Mouse (Mus musculus) heart, embryonic 15.5 days (tissue): ENCODE results near the gene AC124502.3. TPM values are rescaled to one million over a fixed set of nuclear protein-coding genes. Genes with fewer than 3 reads are reported as not detected.

Experiments
- ATAC-seq: fragments of 200-750 bp; cut with Nextera tagmentation; replicated peaks from 2 replicates; pipeline ENCODE4 v1.8.0; 2017; ENCODE audit warnings: low read depth, moderate TSS enrichment; ENCODE audit not compliant: insufficient number of reproducible peaks, insufficient read depth, low FRiP score
- H3K27ac ChIP-seq: fragments of 300-500 bp; sonication (generic); 2 replicates; pipeline ENCODE4 v1.5.1; 2015; ENCODE audit warnings: mild to moderate bottlenecking, inconsistent platforms
- H3K27me3 ChIP-seq: fragments of 300-500 bp; sonication (generic); 2 replicates; pipeline ENCODE4 v1.6.1; 2015; ENCODE audit warnings: inconsistent platforms
- H3K36me3 ChIP-seq: fragments of 300-500 bp; sonication (generic); 2 replicates; pipeline ENCODE4 v1.6.1; 2015; ENCODE audit warnings: mild to moderate bottlenecking, inconsistent platforms
- H3K4me1 ChIP-seq: fragments of 300-500 bp; sonication (generic); replicated peaks from 2 replicates; pipeline ENCODE4 v1.6.1; 2015; ENCODE audit warnings: inconsistent platforms
- H3K4me2 ChIP-seq: fragments of 300-500 bp; sonication (generic); 2 replicates; pipeline ENCODE4 v1.6.1; 2015; ENCODE audit warnings: inconsistent platforms, mild to moderate bottlenecking, moderate library complexity
- H3K4me3 ChIP-seq: fragments of 300-500 bp; sonication (generic); 2 replicates; pipeline ENCODE4 v1.5.1; 2015; ENCODE audit warnings: mild to moderate bottlenecking, inconsistent platforms
- H3K9ac ChIP-seq: fragments of 300-500 bp; sonication (generic); 2 replicates; pipeline ENCODE4 v1.6.1; 2015; ENCODE audit warnings: mild to moderate bottlenecking, inconsistent platforms
- H3K9me3 ChIP-seq: fragments of 300-500 bp; sonication (generic); replicated peaks from 2 replicates; pipeline ENCODE4 v1.6.1; 2016; ENCODE audit warnings: inconsistent platforms
- WGBS: fragments of 180-500 bp; shearing (Covaris S2); methylation state at CpG from one replicate; pipeline ENCODE4 v1.1.7; 2015; ENCODE audit warnings: mixed read lengths; 5-methylcytosine and 5-hydroxymethylcytosine counted together
- polyA plus RNA-seq: library from polyadenylated mRNA; unstranded; fragments of >200 nt; fragmentation: Nextera tagmentation; extraction: Ambion mirVana; gene quantifications from 2 replicates; pipeline ENCODE4 v1.2.1, GENCODE M21; 2015

AC124502.3 gene
- polyA plus RNA-seq, 1 experiment from 2014 or later: 1.4 TPM

DNA sequence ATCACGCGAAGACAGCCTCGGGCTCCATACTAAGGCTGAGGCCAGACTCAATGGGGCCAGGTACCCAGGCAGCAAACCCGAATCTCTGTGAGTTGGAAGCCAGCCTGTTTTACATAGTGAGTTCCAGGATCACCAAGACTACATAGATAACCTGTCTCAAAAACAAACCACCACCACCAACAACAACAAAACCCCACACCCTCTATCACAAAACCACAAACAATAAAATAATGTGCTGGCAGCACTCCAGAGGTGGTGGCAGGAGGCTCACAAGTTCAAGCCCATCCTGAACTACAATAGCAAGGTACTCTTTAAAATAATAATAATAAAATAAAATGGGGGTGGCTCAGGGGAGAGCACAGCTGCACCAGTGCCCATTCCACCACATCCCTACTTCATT lies 2.1 kb upstream of the AC124502.3 start:
- H3K4me2 ChIP-seq: no peak overlapping the region
- H3K27ac ChIP-seq: no peak overlapping the region
- H3K36me3 ChIP-seq: 0 out of 2 replicates have a peak, but pooled peaks cover under 1% of the 10 kb centered on the region
- ATAC-seq: no peak
- peaks cover 29% of the 10 kb centered on the region for H3K4me1 ChIP-seq
- H3K4me3 ChIP-seq: no peak overlapping the region
- no peak overlapping the region for H3K9ac ChIP-seq
- H3K27me3 ChIP-seq: no peaks in the 10 kb centered on the region
- 79% methylated on average over 4 of the region's 4 CpGs for WGBS
- no peaks in the 10 kb centered on the region for H3K9me3 ChIP-seq

DNA sequence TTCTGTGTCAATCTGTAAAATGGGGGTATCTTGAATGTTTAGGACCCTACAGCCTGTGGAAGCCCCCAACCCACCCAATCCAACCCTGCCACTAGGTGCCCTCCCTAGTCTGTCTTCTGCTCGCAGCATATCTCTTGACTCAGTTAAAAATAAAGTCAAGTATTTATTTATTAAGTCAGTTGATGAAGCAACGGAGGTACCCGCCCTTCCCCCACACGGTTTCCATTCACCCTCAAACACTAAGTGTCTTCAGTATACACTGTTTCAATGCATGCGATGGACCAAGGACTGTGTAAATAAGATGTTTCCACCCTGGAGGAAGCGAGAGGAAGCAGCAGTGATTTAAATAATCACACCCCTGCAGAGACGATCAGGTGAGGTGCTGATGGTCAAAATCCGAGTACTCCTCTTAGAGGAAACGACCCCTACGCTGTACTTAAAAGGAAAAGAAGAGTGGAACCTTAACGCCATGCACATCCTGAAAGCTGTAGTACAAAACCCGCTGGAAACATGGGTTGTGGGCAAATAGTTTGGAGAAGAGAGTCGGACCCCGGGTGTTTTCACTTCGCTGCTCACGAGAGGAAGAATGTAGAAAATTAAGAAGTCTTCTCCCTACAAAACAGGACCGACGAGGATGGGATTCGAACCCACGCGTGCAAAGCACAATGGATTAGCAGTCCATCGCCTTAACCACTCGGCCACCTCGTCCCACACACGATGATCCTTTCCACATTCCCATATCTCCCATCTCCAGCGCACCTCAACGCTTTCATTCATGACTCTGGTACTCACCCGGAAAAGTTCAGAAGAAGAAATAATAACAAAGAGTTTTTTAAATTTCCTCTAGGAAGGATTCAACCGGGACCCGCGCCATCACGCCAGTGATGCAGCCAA lies 766 bp upstream of the AC124502.3 start:
- Histone ChIP-seq H3K36me3 (no peaks in the 10 kb centered on the region), H3K4me1 (peaks cover 36% of the 10 kb centered on the region), H3K4me2 (peak overlapping the region; percentile 98), H3K27ac (peak overlapping the region; percentile 77), H3K9ac (peak overlapping the region; percentile 94), H3K27me3 (no peaks in the 10 kb centered on the region), H3K9me3 (no peaks in the 10 kb centered on the region), H3K4me3 (peak overlapping the region; percentile 84)
- WGBS: 3% methylated on average over 32 of the region's 32 CpGs
- peak; percentile 24; the same call in 1 of the 2 replicates for ATAC-seq

GRCm38 (mm10) chr19:5039301-5040114 lies 817 bp downstream of the AC124502.3 start:
- WGBS: 14% methylated on average over 41 of the region's 41 CpGs
- Histone ChIP-seq H3K27ac (no peak overlapping the region), H3K4me2 (peak overlapping the region; percentile 98), H3K4me3 (peak overlapping the region; percentile 84), H3K27me3 (no peaks in the 10 kb centered on the region), H3K4me1 (peaks cover 36% of the 10 kb centered on the region), H3K9me3 (no peaks in the 10 kb centered on the region), H3K9ac (peak overlapping the region; percentile 94), H3K36me3 (no peaks in the 10 kb centered on the region)
- ATAC-seq: 0 out of 2 replicates have a peak, but pooled peaks have one; percentile 1

DNA sequence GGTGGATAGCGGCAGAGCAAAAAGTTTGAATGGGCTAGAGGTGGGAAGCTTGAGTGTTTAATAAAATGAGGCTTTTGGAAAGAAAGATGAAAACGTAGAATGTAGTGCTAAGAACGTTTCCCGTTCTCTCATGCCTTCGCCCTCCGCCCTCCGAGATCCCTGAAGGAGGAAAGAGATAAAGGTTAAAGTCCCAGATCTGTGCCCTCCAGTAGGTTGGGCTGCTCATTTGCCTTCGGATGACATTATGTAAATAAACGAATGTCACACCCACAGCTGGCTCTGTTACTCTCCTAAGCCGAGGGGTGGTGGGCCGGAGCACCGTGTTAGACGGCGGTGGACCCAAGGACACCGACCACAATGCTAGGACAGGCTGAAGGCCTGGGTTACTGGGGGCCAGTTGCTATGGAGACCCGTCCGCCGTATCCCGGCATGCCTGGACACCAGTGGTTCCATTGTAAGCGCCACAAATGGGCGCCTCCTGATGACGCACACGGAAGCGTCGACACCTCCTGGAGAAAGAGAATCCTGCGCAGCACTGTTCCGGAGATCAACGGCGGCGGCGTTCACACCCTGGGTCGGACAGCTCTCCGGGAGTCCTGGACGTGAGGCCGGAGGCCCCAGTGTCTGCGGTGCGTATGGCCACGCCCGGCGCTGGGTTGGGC lies 2.3 kb downstream of the AC124502.3 start, which contains the start of gene Brms1:
Gene Brms1, plus strand, starts transcription at position 493 of the 662 bp plus-strand sequence.
- peak; percentile 52 for ATAC-seq
- Histone ChIP-seq H3K4me2 (peak within 1 kb of the TSS; percentile 98), H3K27me3 (no peaks in the 10 kb centered on the region), H3K9me3 (no peaks in the 10 kb centered on the region), H3K9ac (peak within 1 kb of the TSS; percentile 86), H3K27ac (peak within 1 kb of the TSS; percentile 76), H3K4me1 (peaks cover 36% of the 10 kb centered on the region), H3K36me3 (no peaks in the 10 kb centered on the region; the same call in 1 of the 2 replicates), H3K4me3 (peak within 1 kb of the TSS; percentile 84)
- WGBS: 4% methylated on average over 40 of the region's 40 CpGs

- WGBS: 2% methylated on average over 16 of the region's 16 CpGs
- Histone ChIP-seq H3K4me2 (peak overlapping the region; percentile 98), H3K27me3 (no peaks in the 10 kb centered on the region), H3K36me3 (peaks cover 3% of the 10 kb centered on the region; the same call in 1 of the 2 replicates), H3K27ac (peak overlapping the region; percentile 76), H3K4me3 (peak overlapping the region; percentile 84), H3K9ac (peak overlapping the region; percentile 86), H3K4me1 (peaks cover 36% of the 10 kb centered on the region), H3K9me3 (no peaks in the 10 kb centered on the region)
- no peak for ATAC-seq
These were observed 2.9 kb downstream of the AC124502.3 start for GRCm38 (mm10) chr19:5041588-5041987.

DNA sequence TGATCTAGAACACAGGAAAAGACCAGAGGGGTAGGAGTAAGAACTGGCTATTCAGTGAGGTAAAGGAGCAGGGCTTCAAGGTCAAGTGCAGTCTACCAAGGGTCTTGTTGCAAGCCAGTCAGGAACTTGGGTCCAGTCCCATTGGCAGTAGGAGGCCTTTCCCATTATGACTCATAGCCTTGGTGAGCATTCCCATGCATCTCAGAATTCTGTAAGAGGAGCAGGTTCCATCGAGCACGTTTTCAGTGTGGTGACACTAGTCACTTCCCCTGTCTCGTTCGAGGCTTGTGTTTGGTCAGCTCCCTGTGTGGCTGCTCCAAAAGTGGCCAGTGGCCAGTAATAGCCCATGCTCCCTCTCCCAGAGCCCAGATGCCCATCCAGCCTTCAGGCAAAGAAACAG lies 6.8 kb downstream of the AC124502.3 start:
- no peaks in the 10 kb centered on the region for H3K27me3 ChIP-seq
- ATAC-seq: no peak
- no peaks in the 10 kb centered on the region for H3K9me3 ChIP-seq
- H3K4me3 ChIP-seq: no peak overlapping the region
- H3K4me1 ChIP-seq: peaks cover 21% of the 10 kb centered on the region
- H3K4me2 ChIP-seq: no peak overlapping the region
- WGBS: 67% methylated on average over 4 of the region's 4 CpGs
- H3K27ac ChIP-seq: no peak overlapping the region
- no peak overlapping the region for H3K9ac ChIP-seq
- H3K36me3 ChIP-seq: peaks cover 29% of the 10 kb centered on the region; the same call in 1 of the 2 replicates

- Histone ChIP-seq H3K4me2 (no peak overlapping the region), H3K36me3 (peaks cover 29% of the 10 kb centered on the region; the same call in 1 of the 2 replicates), H3K9me3 (no peaks in the 10 kb centered on the region), H3K4me3 (no peak overlapping the region), H3K4me1 (peaks cover 28% of the 10 kb centered on the region), H3K27me3 (peaks cover 12% of the 10 kb centered on the region), H3K27ac (no peak overlapping the region), H3K9ac (no peak overlapping the region)
- WGBS: 85% methylated on average over 14 of the region's 14 CpGs
- ATAC-seq: no peak
These were observed 9.7 kb downstream of the AC124502.3 start for GRCm38 (mm10) chr19:5048138-5049056.

DNA sequence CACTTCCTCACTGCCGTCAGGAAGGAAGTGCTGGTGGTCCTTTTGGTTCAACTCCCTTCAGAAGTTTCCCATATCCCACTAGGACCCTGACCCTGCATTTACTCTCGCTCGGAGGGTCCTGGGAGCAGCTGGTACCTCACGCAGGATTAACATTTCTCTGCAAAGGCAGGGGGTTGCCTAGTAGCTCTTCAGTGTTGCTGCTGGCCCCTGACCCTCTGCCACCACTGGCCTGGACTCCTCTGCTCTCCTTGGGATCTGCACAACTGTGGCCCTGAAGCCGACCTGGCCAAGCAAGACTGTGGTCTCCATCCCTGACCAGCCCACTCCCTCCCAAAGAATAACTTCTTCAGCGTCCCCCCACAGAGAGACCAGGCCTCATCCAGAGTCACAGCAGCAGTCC lies 10.6 kb downstream of the AC124502.3 start:
- Histone ChIP-seq H3K36me3 (peaks cover 29% of the 10 kb centered on the region; the same call in 1 of the 2 replicates), H3K4me1 (peaks cover 28% of the 10 kb centered on the region)

GRCm38 (mm10) chr19:5050047-5050905 lies 11.6 kb downstream of the AC124502.3 start, which contains the start of gene Rin1:
TSS of gene Rin1 (plus strand) at chr19:5050481.
- WGBS: 16% methylated on average over 14 of the region's 14 CpGs

More for the DNA sequence above, 10.6 kb downstream of the AC124502.3 start:
- no peak for ATAC-seq
- Histone ChIP-seq H3K27ac (no peak overlapping the region), H3K9ac (peak overlapping the region; percentile 21; the same call in 1 of the 2 replicates), H3K4me3 (no peak overlapping the region), H3K27me3 (peaks cover 18% of the 10 kb centered on the region), H3K4me2 (no peak overlapping the region), H3K9me3 (no peaks in the 10 kb centered on the region)
- 79% methylated on average over 6 of the region's 6 CpGs for WGBS

More at GRCm38 (mm10) chr19:5050047-5050905, 11.6 kb downstream of the AC124502.3 start, which contains the start of gene Rin1:
- Histone ChIP-seq H3K4me3 (peak within 1 kb of the TSS; percentile 31), H3K9me3 (no peaks in the 10 kb centered on the region), H3K27ac (peak within 1 kb of the TSS; percentile 13), H3K4me2 (peak within 1 kb of the TSS; percentile 51), H3K9ac (peak within 1 kb of the TSS; percentile 21), H3K4me1 (peaks cover 28% of the 10 kb centered on the region), H3K27me3 (peaks cover 23% of the 10 kb centered on the region), H3K36me3 (peaks cover 29% of the 10 kb centered on the region; the same call in 1 of the 2 replicates)
- peak; percentile 45 for ATAC-seq
